ENCODE assay signal across 8 mouse cellular contexts in the genomic region with DNA sequence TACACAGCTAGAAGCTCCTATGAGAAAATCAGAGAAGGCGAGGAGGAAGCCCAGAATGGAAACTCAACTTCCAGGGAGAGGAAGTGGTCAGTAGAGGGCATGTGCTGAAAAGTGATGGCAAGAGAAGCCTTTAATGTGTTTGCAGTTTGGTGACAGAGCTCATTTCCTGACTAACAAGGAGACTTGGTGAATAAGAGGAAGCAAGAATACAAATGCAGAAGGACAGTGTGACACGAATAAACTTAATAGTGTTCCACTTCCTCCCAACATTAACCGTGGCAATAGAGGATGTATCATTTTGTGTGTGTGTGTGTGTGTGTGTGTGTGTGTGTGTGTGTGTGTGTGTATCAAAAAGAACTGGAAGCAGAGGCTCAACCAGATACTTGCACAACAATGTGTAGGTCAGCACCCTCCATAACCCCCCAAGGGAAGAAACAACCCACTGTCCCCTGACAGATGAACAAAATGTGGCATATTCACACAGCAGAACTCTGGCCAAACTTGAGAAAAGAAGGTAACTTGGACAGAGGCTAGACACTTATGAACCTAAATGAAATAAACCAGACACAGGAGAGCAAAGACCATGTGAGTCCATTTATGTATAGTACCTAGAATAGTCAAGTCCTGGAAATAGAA. TPM values are rescaled to one million over a fixed set of nuclear protein-coding genes. Genes with fewer than 3 reads are reported as not detected.
DNase-seq lines count a peak whose midpoint lies in the region; ATAC-seq and TF ChIP-seq lines count a peak whose summit lies in the region.
"Not testable (repeated sequence)": the region's sequence is repeated elsewhere in the genome, so short reads cannot be mapped to it uniquely, and the experiment has no call there.

No protein-coding gene starts in this region.

- DNase-seq in 416B (ENCODE audit: low read depth): peak; percentile 67
- peak; percentile 30 to 38 for DNase-seq in heart, adult 18-20 months
- peak; percentile 8 to 26 for DNase-seq in heart, postnatal 36 days
- peak; percentile 10 for DNase-seq in kidney, postnatal 14 days
- peak; percentile 61 for DNase-seq in lung, postnatal 36 days

- not testable (repeated sequence) for H3K9ac ChIP-seq in liver, embryonic 15.5 days

- not testable (repeated sequence) for H3K27me3 ChIP-seq in liver, embryonic 15.5 days; small intestine, adult 2 months (ENCODE audit: control insufficient read depth, insufficient read depth, low read length)

- not testable (repeated sequence) for TF ChIP-seq CTCF in bone marrow, adult 2 months (IDR thresholded peaks at IDR 0.05; ENCODE audit: control insufficient read depth, insufficient read depth, low read length); small intestine, adult 2 months (IDR thresholded peaks at IDR 0.05; ENCODE audit: extremely low read depth, insufficient read length, insufficient replicate concordance, low read depth, low read length)

- H3K36me3 ChIP-seq in liver, embryonic 15.5 days (replicated peaks); small intestine, adult 2 months (ENCODE audit: control insufficient read depth, insufficient read depth, low read length): not testable (repeated sequence)

- not testable (repeated sequence) for H3K4me2 ChIP-seq in liver, embryonic 15.5 days

- peak overlapping the region; percentile 56; the same call in 1 of the 2 replicates for H3K27ac ChIP-seq in bone marrow, adult 2 months (ENCODE audit: control insufficient read depth, insufficient read depth, low read depth, low read length, poor library complexity)
- H3K27ac ChIP-seq in liver, embryonic 15.5 days (replicated peaks): peak overlapping the region; percentile 53
- H3K27ac ChIP-seq in small intestine, adult 2 months (ENCODE audit: insufficient read depth, low read depth, low read length): peak overlapping the region; percentile 33

- H3K4me1 ChIP-seq in bone marrow, adult 2 months (ENCODE audit: control insufficient read depth, insufficient read depth, low read length); small intestine, adult 2 months (ENCODE audit: control insufficient read depth, insufficient read depth, insufficient read length, low read length): not testable (repeated sequence)
- peaks cover 23% of the 10 kb centered on the region for H3K4me1 ChIP-seq in liver, embryonic 15.5 days (replicated peaks)

- ATAC-seq in liver, embryonic 15.5 days (ENCODE audit: insufficient read depth): not testable (repeated sequence)

- not testable (repeated sequence) for TF ChIP-seq POLR2A in bone marrow, adult 2 months (IDR thresholded peaks at IDR 0.05; ENCODE audit: borderline replicate concordance, control insufficient read depth, low read depth, low read length); small intestine, adult 2 months (IDR thresholded peaks at IDR 0.05; ENCODE audit: low read depth, low read length)

- 2% methylated on average over 2 of the region's 3 CpGs for WGBS in bone marrow, adult 2 months
- WGBS in liver, embryonic 15.5 days (ENCODE audit: insufficient replicate concordance): 18% methylated on average over 2 of the region's 3 CpGs
- 54% methylated on average over 2 of the region's 3 CpGs for WGBS in small intestine, adult 2 months

- H3K9me3 ChIP-seq in liver, embryonic 15.5 days (replicated peaks): not testable (repeated sequence)

- intact Hi-C loops in heart, postnatal 36 days (cut with DNase I): not testable (repeated sequence)

- H3K4me3 ChIP-seq in bone marrow, adult 2 months (replicated peaks; ENCODE audit: control insufficient read depth, low read depth, low read length); liver, embryonic 15.5 days (replicated peaks); small intestine, adult 2 months (ENCODE audit: low read depth, low read length): not testable (repeated sequence)

RNA-seq across cellular contexts. Expression of gene Mbnl1, which starts 3.3 kb away (rescaled TPM):
- polyA plus RNA-seq in bone marrow, adult 2 months (2011; ENCODE audit: insufficient read depth, insufficient read length, low replicate concordance, missing spikeins): 76.6 and 131 TPM in 2 replicates
- total RNA-seq in heart, adult 18-20 months (2021): 100 to 1,000 TPM; 196 to 231 TPM
- 100 to 1,000 TPM; 195 to 217 TPM for total RNA-seq in heart, postnatal 36 days (2021)
- 88.5 and 93.9 TPM in 2 replicates for polyA plus RNA-seq in liver, embryonic 15.5 days (2015; fragmentation: Nextera tagmentation; extraction: Ambion mirVana)
- 27.2 and 48.7 TPM in 2 replicates for polyA plus RNA-seq in small intestine, adult 2 months (2012; rRNA removed)

Comparison
In these comparisons a context has a peak if more than half of its experiments do, and no peak if none do; other contexts are left out.
1. DNase-seq: peak in every context shown above with its lines; median percentile 67 in 416B; 61 in lung, postnatal 36 days; 34 in heart, adult 18-20 months; 17 in heart, postnatal 36 days; 10 in kidney, postnatal 14 days.